Mouse (Mus musculus) embryonic fibroblast, embryonic 13.5 days (primary cell): ENCODE measurements around the gene Trhr2.

Experiments
- CTCF ChIP-seq: IDR thresholded peaks from 2 replicates; pipeline ENCODE4 v1.5.1; 2011; ENCODE audit warnings: mild to moderate bottlenecking, control low read depth, low read length, moderate library complexity, borderline replicate concordance; ENCODE audit not compliant: insufficient read depth
- POLR2A ChIP-seq: IDR thresholded peaks from 2 replicates; pipeline ENCODE4 v1.6.1; 2011; ENCODE audit warnings: low read depth, mild to moderate bottlenecking, control low read depth, low read length, moderate library complexity

DNA sequence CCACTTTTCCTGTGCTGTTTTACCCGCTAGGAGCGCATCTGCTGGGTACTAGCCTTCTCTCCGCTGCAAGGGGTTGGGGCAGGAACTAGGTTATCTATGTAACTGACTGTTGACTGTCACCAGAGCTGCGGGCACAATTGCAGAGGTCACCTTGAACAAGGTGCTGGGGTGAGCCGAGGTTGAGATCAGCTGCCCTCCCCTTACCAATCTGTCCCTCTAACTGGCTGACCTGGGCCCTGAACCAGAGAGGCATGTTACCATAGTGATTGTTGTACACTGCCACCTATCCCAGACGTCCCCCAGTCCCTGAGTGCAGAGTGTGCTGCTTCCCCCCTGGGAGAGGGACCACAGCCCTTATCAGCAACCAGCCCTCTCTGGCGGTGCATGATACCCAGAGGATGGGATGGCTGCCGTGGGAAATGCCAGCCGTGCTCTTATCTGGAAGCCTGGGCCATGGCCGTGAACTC is 39.1 kb downstream of the Trhr2 start:
- TF ChIP-seq POLR2A (no peak), CTCF (no peak)
